Mouse (Mus musculus): Measurements from ENCODE around the gene Olfr437.

- TF ChIP-seq CTCF (IDR thresholded peaks at IDR 0.05; ENCODE audit: insufficient read depth, low read depth, low read length) (no peak), POLR2A (IDR thresholded peaks at IDR 0.05; ENCODE audit: insufficient read depth, low read depth, low read length) (no peak)
Observed at GRCm38 (mm10) chr6:43196781-43197180, 33.7 kb downstream of the Olfr437 start, which contains the start of gene Olfr435.
